Mouse (Mus musculus) intestine, postnatal 0 days (tissue): ENCODE results near the gene Cyb5r4. TPM values are rescaled to one million over a fixed set of nuclear protein-coding genes. Genes with fewer than 3 reads are reported as not detected.

Experiments used
- ATAC-seq: fragments of 200-750 bp; cut with Nextera tagmentation; 2 replicates; pipeline ENCODE4 v1.8.0; 2017; ENCODE audit warnings: mild to moderate bottlenecking, moderate TSS enrichment, moderate library complexity
- H3K27ac ChIP-seq: fragments of 300-500 bp; sonication (generic); 2 replicates; pipeline ENCODE4 v1.5.1; 2014; ENCODE audit warnings: mild to moderate bottlenecking, low read depth, low read length, moderate library complexity
- H3K27me3 ChIP-seq: fragments of 300-500 bp; sonication (generic); replicated peaks from 2 replicates; pipeline ENCODE4 v1.6.1; 2014; ENCODE audit warnings: low read length, mixed read lengths; ENCODE audit not compliant: control insufficient read depth, insufficient read depth
- H3K36me3 ChIP-seq: fragments of 300-500 bp; sonication (generic); 2 replicates; pipeline ENCODE4 v1.6.1; 2014; ENCODE audit warnings: mild to moderate bottlenecking, moderate library complexity; ENCODE audit not compliant: control insufficient read depth, insufficient read depth
- H3K4me1 ChIP-seq: fragments of 300-500 bp; sonication (generic); replicated peaks from 2 replicates; pipeline ENCODE4 v1.6.1; 2014; ENCODE audit warnings: antibody characterized with exemption, low read length, mixed read lengths; ENCODE audit not compliant: control insufficient read depth, insufficient read depth
- H3K4me2 ChIP-seq: fragments of 300-500 bp; sonication (generic); replicated peaks from 2 replicates; pipeline ENCODE4 v1.6.1; 2014; ENCODE audit warnings: low read depth, mild to moderate bottlenecking, moderate library complexity
- H3K4me3 ChIP-seq: fragments of 300-500 bp; sonication (generic); 2 replicates; pipeline ENCODE4 v1.5.1; 2014; ENCODE audit warnings: low read depth, low read length
- H3K9ac ChIP-seq: fragments of 300-500 bp; sonication (generic); 2 replicates; pipeline ENCODE4 v1.6.1; 2014; ENCODE audit warnings: mild to moderate bottlenecking, low read depth, low read length
- H3K9me3 ChIP-seq: fragments of 300-500 bp; sonication (generic); 2 replicates; pipeline ENCODE4 v1.6.1; 2016; ENCODE audit warnings: mixed run types; ENCODE audit not compliant: control insufficient read depth
- CTCF ChIP-seq: sonication (generic); IDR thresholded peaks from 2 replicates; pipeline ENCODE4 v1.5.1; 2016; ENCODE audit warnings: low read depth, mild to moderate bottlenecking, control low read depth, antibody characterized with exemption, moderate library complexity
- WGBS: fragments of 180-500 bp; shearing (Covaris S2); extraction: QIAGEN DNeasy Blood & Tissue Kit; methylation state at CpG from one replicate; pipeline ENCODE4 v1.1.7; 2014; 5-methylcytosine and 5-hydroxymethylcytosine counted together
- polyA plus RNA-seq: library from polyadenylated mRNA; unstranded; fragments of >200 nt; fragmentation: Nextera tagmentation; extraction: Ambion mirVana; gene quantifications from 2 replicates; pipeline ENCODE4 v1.2.1, GENCODE M21; 2015

Gene Cyb5r4
- polyA plus RNA-seq, 1 experiment from 2014 or later: 56.4 TPM

DNA sequence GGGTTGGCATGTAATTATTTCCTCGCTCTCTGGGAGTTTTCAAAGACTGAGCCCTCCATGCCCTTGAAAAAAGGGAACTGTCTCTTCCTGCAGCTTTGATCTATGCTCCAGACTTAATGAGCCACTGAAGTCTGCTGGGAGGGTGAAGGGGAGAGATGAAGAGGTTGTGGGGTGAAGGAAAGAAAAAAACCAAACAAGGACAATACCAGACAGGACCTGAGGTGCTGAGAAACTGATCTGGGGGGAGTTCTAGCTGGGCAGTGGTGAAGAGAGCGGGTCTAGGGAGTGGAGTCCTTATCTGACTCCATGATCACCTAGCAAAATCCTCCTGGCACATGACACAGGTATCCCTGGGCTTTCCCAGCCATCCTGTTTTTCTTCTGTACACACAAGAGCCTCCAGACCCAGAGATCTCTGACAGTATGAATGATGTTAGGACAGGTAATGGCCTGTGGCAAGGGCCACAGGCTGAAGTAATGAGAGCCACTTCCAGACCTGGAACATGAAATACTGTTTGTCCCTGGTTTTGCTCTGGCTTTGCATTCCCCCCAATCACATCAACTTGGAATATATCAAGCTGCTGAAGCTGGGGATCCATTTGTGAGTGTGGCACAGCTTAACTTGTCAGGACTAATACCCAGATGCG lies 24.6 kb upstream of the Cyb5r4 start:
- no peak overlapping the region for H3K9ac ChIP-seq
- no peaks in the 10 kb centered on the region for H3K27me3 ChIP-seq
- ATAC-seq: no peak
- H3K4me3 ChIP-seq: no peak overlapping the region
- no peak overlapping the region for H3K4me2 ChIP-seq
- H3K27ac ChIP-seq: no peak overlapping the region
- no peaks in the 10 kb centered on the region for H3K9me3 ChIP-seq
- no peak for TF ChIP-seq CTCF
- WGBS: 63% methylated on average over 3 of the region's 3 CpGs
- no peaks in the 10 kb centered on the region for H3K36me3 ChIP-seq
- H3K4me1 ChIP-seq: no peaks in the 10 kb centered on the region

- no peaks in the 10 kb centered on the region for H3K27me3 ChIP-seq
- no peaks in the 10 kb centered on the region for H3K36me3 ChIP-seq
- no peak overlapping the region for H3K4me3 ChIP-seq
- 69% methylated on average over 2 of the region's 2 CpGs for WGBS
- no peak for ATAC-seq
- H3K9me3 ChIP-seq: no peaks in the 10 kb centered on the region
- no peak overlapping the region for H3K27ac ChIP-seq
- no peak for TF ChIP-seq CTCF
- no peak overlapping the region for H3K4me2 ChIP-seq
- no peaks in the 10 kb centered on the region for H3K4me1 ChIP-seq
- H3K9ac ChIP-seq: no peak overlapping the region
These were observed 21.7 kb upstream of the Cyb5r4 start for GRCm38 (mm10) chr9:86999956-87000582.

- no peak for ATAC-seq
- 70% methylated on average over 6 of the region's 6 CpGs for WGBS
- H3K27ac ChIP-seq: no peak overlapping the region
- H3K27me3 ChIP-seq: no peaks in the 10 kb centered on the region
- H3K36me3 ChIP-seq: no peaks in the 10 kb centered on the region
- no peak for TF ChIP-seq CTCF
- no peak overlapping the region for H3K4me2 ChIP-seq
- H3K4me3 ChIP-seq: no peak overlapping the region
- H3K4me1 ChIP-seq: no peaks in the 10 kb centered on the region
- no peak overlapping the region for H3K9ac ChIP-seq
- no peaks in the 10 kb centered on the region for H3K9me3 ChIP-seq
These were observed 16.9 kb upstream of the Cyb5r4 start for GRCm38 (mm10) chr9:87004701-87005434.

DNA sequence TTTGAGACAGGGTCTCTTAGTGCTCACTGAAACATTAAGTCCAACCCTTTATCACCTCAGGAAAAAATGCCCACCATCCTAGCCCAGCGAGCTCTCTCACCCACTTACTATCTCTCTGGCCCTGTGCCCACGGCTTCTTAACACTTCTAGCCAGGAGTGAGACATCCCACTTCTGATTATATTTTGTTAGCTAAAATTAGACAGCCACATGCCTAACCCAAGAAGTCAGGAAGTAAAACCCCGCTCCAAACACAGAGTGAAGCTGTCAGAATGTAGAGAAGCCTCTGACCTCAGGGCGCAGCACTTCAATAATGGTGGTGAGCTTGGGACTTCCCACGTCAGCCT lies 16.4 kb upstream of the Cyb5r4 start:
- H3K27me3 ChIP-seq: no peaks in the 10 kb centered on the region

GRCm38 (mm10) chr9:87008507-87008906 lies 13.3 kb upstream of the Cyb5r4 start:
- no peak overlapping the region for H3K27ac ChIP-seq
- H3K9ac ChIP-seq: no peak overlapping the region
- 59% methylated on average over 6 of the region's 6 CpGs for WGBS
- no peak for TF ChIP-seq CTCF
- H3K36me3 ChIP-seq: no peaks in the 10 kb centered on the region
- H3K27me3 ChIP-seq: no peaks in the 10 kb centered on the region
- no peaks in the 10 kb centered on the region for H3K9me3 ChIP-seq
- no peaks in the 10 kb centered on the region for H3K4me1 ChIP-seq
- H3K4me3 ChIP-seq: no peak overlapping the region
- no peak for ATAC-seq
- H3K4me2 ChIP-seq: no peak overlapping the region

More for the DNA sequence above, 16.4 kb upstream of the Cyb5r4 start:
- 55% methylated on average over 5 of the region's 5 CpGs for WGBS
- H3K27ac ChIP-seq: no peak overlapping the region
- no peaks in the 10 kb centered on the region for H3K4me1 ChIP-seq
- no peak overlapping the region for H3K9ac ChIP-seq
- ATAC-seq: no peak
- no peak overlapping the region for H3K4me3 ChIP-seq
- no peak overlapping the region for H3K4me2 ChIP-seq
- no peaks in the 10 kb centered on the region for H3K9me3 ChIP-seq
- no peak for TF ChIP-seq CTCF
- H3K36me3 ChIP-seq: no peaks in the 10 kb centered on the region

DNA sequence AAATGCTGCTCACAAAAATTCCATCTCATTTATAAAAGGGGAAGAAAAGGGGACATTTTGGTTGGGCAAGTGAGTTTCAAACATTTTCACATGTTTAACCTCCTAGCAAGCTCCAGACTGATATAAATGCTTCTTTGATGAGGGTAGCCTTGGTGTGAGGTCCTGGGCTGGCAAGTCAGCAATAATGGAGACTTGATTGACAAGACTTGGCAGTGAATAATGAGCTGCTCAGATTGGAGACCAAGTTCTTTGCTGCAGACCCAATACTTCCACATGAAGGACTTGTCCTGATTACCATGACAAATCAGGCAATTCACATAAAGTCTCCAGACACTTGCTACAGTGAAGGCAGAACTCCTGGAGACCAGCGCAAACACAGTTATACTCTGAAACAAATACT lies 12.9 kb upstream of the Cyb5r4 start:
- no peaks in the 10 kb centered on the region for H3K9me3 ChIP-seq
- 100% methylated on average over 1 of the region's 1 CpGs for WGBS
- ATAC-seq: no peak
- no peak overlapping the region for H3K27ac ChIP-seq
- 0 out of 2 replicates have a peak, but pooled peaks cover under 1% of the 10 kb centered on the region for H3K27me3 ChIP-seq
- TF ChIP-seq CTCF: no peak
- no peak overlapping the region for H3K4me2 ChIP-seq
- no peak overlapping the region for H3K9ac ChIP-seq
- H3K36me3 ChIP-seq: no peaks in the 10 kb centered on the region
- H3K4me1 ChIP-seq: no peaks in the 10 kb centered on the region
- no peak overlapping the region for H3K4me3 ChIP-seq
